Mouse (Mus musculus): ENCODE data around the gene Txnrd1. TPM values are rescaled to one million over a fixed set of nuclear protein-coding genes. Genes with fewer than 3 reads are reported as not detected.

Gene Txnrd1
- polyA plus RNA-seq, 1 experiment from 2014 or later = 150 TPM

DNA sequence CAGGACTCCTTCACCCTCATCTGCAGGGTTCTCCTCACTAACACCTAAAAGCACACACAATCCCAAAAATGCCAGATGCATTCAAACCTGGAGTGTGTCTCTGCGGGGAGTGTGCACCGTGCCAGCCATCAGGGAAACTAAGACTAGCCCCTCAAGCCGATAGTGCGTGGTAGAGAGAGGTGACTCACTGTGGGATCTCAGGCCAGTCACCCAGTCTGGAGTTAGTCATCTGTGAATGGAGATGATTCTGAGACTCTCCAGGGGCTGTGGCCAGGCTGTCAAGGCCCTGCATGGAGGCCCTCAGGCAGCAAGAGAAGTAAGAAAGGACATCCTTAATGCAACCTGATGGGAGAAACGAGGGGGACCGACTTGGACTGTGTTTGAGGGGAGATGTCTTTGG, 18.0 kb downstream of the Txnrd1 start:
- Histone ChIP-seq H3K4me3 (replicated peaks; ENCODE audit: low read depth, low read length) (no peak overlapping the region), H3K4me1 (ENCODE audit: control insufficient read depth, insufficient read depth, low read length) (no peaks in the 10 kb centered on the region), H3K4me2 (ENCODE audit: low read length) (no peak overlapping the region), H3K27me3 (ENCODE audit: control insufficient read depth, insufficient read depth, low read length) (no peaks in the 10 kb centered on the region), H3K36me3 (ENCODE audit: control insufficient read depth, insufficient read depth, low read length) (no peaks in the 10 kb centered on the region), H3K9ac (replicated peaks; ENCODE audit: low read length) (no peak overlapping the region), H3K27ac (replicated peaks; ENCODE audit: low read depth, low read length) (no peak overlapping the region), H3K9me3 (ENCODE audit: control insufficient read depth, low read length) (no peaks in the 10 kb centered on the region)
- DNase-seq = no peak
- ATAC-seq (ENCODE audit: low FRiP score, low TSS enrichment) = no peak
- 86% methylated on average over 6 of the region's 6 CpGs for WGBS

DNA sequence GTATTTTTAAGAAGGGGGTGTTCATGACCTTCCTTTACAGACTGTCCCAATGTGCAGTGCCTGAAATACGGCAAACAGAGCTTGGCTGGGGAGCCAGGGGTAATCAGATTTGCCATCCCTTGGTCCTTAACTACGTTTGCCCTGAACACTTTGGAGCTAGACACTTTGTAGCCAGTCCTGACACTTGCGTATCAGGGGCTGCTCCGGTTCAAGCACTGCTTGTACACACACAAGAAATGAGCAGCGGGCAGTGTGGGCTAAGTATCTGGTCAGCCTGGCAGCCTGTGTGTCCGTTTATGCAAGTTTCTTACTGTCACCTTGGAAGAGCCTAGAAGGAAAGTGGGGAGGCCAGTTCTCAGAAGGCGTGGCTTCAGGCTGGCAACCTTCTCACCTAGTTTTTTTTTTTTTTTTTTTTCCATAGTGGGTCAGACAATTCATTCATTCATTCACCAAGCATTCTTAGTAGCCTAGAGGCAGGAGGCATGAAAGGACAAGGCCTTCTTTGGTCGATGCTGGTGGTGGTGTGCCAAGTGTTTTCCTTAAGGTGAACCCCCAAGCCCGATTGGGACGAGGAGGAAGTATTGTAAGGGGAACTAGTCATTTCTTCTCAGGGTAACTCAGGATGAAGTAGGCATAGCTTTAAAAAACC, 24.4 kb downstream of the Txnrd1 start:
- Histone ChIP-seq H3K36me3 (ENCODE audit: control insufficient read depth, insufficient read depth, low read length) (no peaks in the 10 kb centered on the region), H3K4me1 (ENCODE audit: control insufficient read depth, insufficient read depth, low read length) (peaks cover 20% of the 10 kb centered on the region), H3K9ac (replicated peaks; ENCODE audit: low read length) (no peak overlapping the region), H3K4me3 (replicated peaks; ENCODE audit: low read depth, low read length) (peak overlapping the region; percentile 73; the same call in 1 of the 2 replicates), H3K4me2 (ENCODE audit: low read length) (peak overlapping the region; percentile 70), H3K27me3 (ENCODE audit: control insufficient read depth, insufficient read depth, low read length) (no peaks in the 10 kb centered on the region), H3K9me3 (ENCODE audit: control insufficient read depth, low read length) (no peaks in the 10 kb centered on the region), H3K27ac (replicated peaks; ENCODE audit: low read depth, low read length) (no peak overlapping the region)
- WGBS = 58% methylated on average over 10 of the region's 10 CpGs
- no peak for DNase-seq
- no peak for ATAC-seq (ENCODE audit: low FRiP score, low TSS enrichment)

DNA sequence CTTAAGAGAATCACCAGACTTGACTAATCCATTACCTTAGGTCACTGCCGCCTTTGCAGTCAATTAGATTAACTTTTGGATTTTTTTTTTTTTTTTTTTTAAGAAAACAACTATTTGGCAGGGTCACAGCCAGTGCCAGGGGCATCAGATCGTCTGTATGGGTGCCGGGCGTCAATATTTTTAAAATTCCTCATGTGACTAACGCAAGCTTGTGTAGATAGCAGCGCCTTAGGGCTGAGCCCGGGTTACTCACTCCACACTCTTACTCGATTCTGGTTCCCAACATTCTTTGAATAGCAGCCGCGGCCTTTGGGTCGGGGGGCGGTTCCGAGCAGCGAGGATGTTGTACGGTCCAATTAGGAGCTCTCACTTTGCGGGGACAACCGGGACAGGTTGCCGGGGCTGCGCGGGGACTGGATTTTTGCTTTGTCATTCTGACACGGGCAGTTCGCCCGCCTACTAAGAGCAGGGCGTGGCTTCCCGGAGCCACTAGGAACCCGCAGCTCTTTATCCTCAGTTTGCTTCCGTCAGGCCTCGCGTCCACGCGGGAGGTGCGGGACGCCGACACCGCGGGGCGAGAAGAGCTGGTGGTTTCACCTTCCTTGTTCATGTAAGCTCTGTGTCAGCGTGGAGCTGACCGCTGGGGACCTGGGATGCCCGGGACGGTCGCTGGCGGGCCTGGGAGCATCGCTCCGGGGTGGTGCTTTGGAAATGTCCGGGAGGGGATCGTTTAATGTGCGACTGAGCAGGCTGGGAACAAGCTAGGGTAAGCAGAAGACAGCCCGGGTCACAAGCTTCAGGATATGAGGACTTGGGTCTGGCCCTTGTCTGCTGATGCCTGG, 25.2 kb downstream of the Txnrd1 start:
- H3K4me1 ChIP-seq (ENCODE audit: control insufficient read depth, insufficient read depth, low read length) = peaks cover 26% of the 10 kb centered on the region
- H3K9ac ChIP-seq (replicated peaks; ENCODE audit: low read length) = peak overlapping the region; percentile 76
- peak overlapping the region; percentile 70 for H3K4me2 ChIP-seq (ENCODE audit: low read length)
- under 1% methylated on average over 49 of the region's 49 CpGs for WGBS
- H3K9me3 ChIP-seq (ENCODE audit: control insufficient read depth, low read length) = no peaks in the 10 kb centered on the region
- peak overlapping the region; percentile 73 for H3K4me3 ChIP-seq (replicated peaks; ENCODE audit: low read depth, low read length)
- peak overlapping the region; percentile 83 for H3K27ac ChIP-seq (replicated peaks; ENCODE audit: low read depth, low read length)
- ATAC-seq (ENCODE audit: low FRiP score, low TSS enrichment) (peak; percentile 83), DNase-seq (peak; percentile 92)
- H3K36me3 ChIP-seq (ENCODE audit: control insufficient read depth, insufficient read depth, low read length) = peaks cover 6% of the 10 kb centered on the region; the same call in 1 of the 2 replicates
- H3K27me3 ChIP-seq (ENCODE audit: control insufficient read depth, insufficient read depth, low read length) = no peaks in the 10 kb centered on the region

GRCm38 (mm10) chr10:82859533-82859915, 25.8 kb downstream of the Txnrd1 start:
- H3K4me3 ChIP-seq (replicated peaks; ENCODE audit: low read depth, low read length) = peak overlapping the region; percentile 73
- peak overlapping the region; percentile 76 for H3K9ac ChIP-seq (replicated peaks; ENCODE audit: low read length)
- no peaks in the 10 kb centered on the region for H3K9me3 ChIP-seq (ENCODE audit: control insufficient read depth, low read length)
- peak; percentile 71 for DNase-seq
- no peaks in the 10 kb centered on the region for H3K27me3 ChIP-seq (ENCODE audit: control insufficient read depth, insufficient read depth, low read length)
- WGBS = under 1% methylated on average over 8 of the region's 8 CpGs
- ATAC-seq (ENCODE audit: low FRiP score, low TSS enrichment) = peak; percentile 57
- peak overlapping the region; percentile 83 for H3K27ac ChIP-seq (replicated peaks; ENCODE audit: low read depth, low read length)
- peaks cover 12% of the 10 kb centered on the region for H3K36me3 ChIP-seq (ENCODE audit: control insufficient read depth, insufficient read depth, low read length)
- H3K4me2 ChIP-seq (ENCODE audit: low read length) = peak overlapping the region; percentile 70
- peaks cover 26% of the 10 kb centered on the region for H3K4me1 ChIP-seq (ENCODE audit: control insufficient read depth, insufficient read depth, low read length)

GRCm38 (mm10) chr10:82860181-82860928, 26.6 kb downstream of the Txnrd1 start:
- WGBS = 2% methylated on average over 49 of the region's 50 CpGs
- Histone ChIP-seq H3K4me3 (replicated peaks; ENCODE audit: low read depth, low read length) (peak overlapping the region; percentile 73), H3K9ac (replicated peaks; ENCODE audit: low read length) (peak overlapping the region; percentile 89), H3K9me3 (ENCODE audit: control insufficient read depth, low read length) (no peaks in the 10 kb centered on the region), H3K36me3 (ENCODE audit: control insufficient read depth, insufficient read depth, low read length) (peaks cover 15% of the 10 kb centered on the region), H3K4me1 (ENCODE audit: control insufficient read depth, insufficient read depth, low read length) (peaks cover 26% of the 10 kb centered on the region), H3K27ac (replicated peaks; ENCODE audit: low read depth, low read length) (peak overlapping the region; percentile 94), H3K27me3 (ENCODE audit: control insufficient read depth, insufficient read depth, low read length) (no peaks in the 10 kb centered on the region), H3K4me2 (ENCODE audit: low read length) (peak overlapping the region; percentile 70)
- peak; percentile 81 for DNase-seq
- peak; percentile 62 for ATAC-seq (ENCODE audit: low FRiP score, low TSS enrichment)

GRCm38 (mm10) chr10:82860929-82861315, 27.2 kb downstream of the Txnrd1 start:
- peak overlapping the region; percentile 89 for H3K9ac ChIP-seq (replicated peaks; ENCODE audit: low read length)
- ATAC-seq (ENCODE audit: low FRiP score, low TSS enrichment) (no peak), DNase-seq (peak; percentile 60)
- H3K36me3 ChIP-seq (ENCODE audit: control insufficient read depth, insufficient read depth, low read length) = peaks cover 15% of the 10 kb centered on the region
- peak overlapping the region; percentile 70 for H3K4me2 ChIP-seq (ENCODE audit: low read length)
- H3K4me3 ChIP-seq (replicated peaks; ENCODE audit: low read depth, low read length) = peak overlapping the region; percentile 73
- 3% methylated on average over 8 of the region's 8 CpGs for WGBS
- peak overlapping the region; percentile 94 for H3K27ac ChIP-seq (replicated peaks; ENCODE audit: low read depth, low read length)
- H3K4me1 ChIP-seq (ENCODE audit: control insufficient read depth, insufficient read depth, low read length) = peaks cover 26% of the 10 kb centered on the region
- H3K27me3 ChIP-seq (ENCODE audit: control insufficient read depth, insufficient read depth, low read length) = no peaks in the 10 kb centered on the region
- no peaks in the 10 kb centered on the region for H3K9me3 ChIP-seq (ENCODE audit: control insufficient read depth, low read length)

DNA sequence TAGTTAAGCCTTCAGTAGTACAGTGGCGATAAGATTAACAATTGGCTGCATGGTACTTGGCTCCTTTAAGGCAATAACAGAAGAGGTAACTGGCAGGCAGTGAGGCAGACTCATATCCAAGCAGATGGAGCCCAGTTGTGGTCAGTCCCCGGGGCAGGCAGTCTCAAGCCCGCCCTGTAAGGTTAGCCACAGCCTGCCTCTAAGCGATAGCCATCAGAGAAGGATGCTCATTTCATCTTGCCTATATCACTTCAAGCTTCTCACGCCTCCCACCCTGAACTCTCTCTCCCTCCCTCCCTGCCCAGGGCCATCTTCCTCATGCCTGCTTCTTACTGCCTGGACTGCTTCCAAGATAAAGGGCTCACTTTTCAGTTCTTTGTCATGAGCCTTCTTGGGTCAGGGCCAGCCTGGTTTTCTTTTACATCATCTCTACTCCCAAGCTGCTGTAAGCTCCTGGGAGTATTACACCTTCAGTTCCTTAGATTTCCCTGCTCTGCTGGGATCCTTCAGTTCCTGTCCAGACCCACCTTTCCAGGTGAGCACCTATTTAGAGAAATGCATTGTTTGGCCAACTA, 29.4 kb downstream of the Txnrd1 start:
- peaks cover 26% of the 10 kb centered on the region for H3K4me1 ChIP-seq (ENCODE audit: control insufficient read depth, insufficient read depth, low read length)
- H3K9ac ChIP-seq (replicated peaks; ENCODE audit: low read length) = no peak overlapping the region
- H3K36me3 ChIP-seq (ENCODE audit: control insufficient read depth, insufficient read depth, low read length) = peaks cover 18% of the 10 kb centered on the region
- H3K9me3 ChIP-seq (ENCODE audit: control insufficient read depth, low read length) = no peaks in the 10 kb centered on the region
- no peaks in the 10 kb centered on the region for H3K27me3 ChIP-seq (ENCODE audit: control insufficient read depth, insufficient read depth, low read length)
- peak; percentile 43 for DNase-seq
- ATAC-seq (ENCODE audit: low FRiP score, low TSS enrichment) = no peak
- WGBS = 82% methylated on average over 5 of the region's 5 CpGs
- no peak overlapping the region for H3K4me3 ChIP-seq (replicated peaks; ENCODE audit: low read depth, low read length)
- H3K4me2 ChIP-seq (ENCODE audit: low read length) = peak overlapping the region; percentile 8; the same call in 1 of the 2 replicates
- no peak overlapping the region for H3K27ac ChIP-seq (replicated peaks; ENCODE audit: low read depth, low read length)

DNA sequence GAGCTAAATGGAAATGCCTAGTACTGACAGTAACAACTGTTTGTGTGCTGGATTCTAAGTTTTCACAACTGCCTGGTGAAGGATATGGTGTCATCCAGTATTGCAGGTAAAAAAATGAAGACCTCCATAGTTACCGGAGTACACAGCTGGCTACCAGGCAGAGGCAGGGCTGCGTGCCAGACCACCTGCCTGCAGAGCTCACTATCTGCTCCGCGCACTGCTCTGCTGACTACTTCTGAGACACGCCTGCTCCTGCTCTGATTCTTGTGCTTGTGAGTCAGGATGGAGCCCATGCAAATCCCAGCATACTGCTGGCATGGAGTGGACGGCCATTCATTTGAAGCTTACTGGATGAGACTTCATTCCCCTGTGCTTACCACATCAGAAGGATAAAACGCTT, 30.1 kb downstream of the Txnrd1 start:
- H3K9ac ChIP-seq (replicated peaks; ENCODE audit: low read length) = no peak overlapping the region
- H3K9me3 ChIP-seq (ENCODE audit: control insufficient read depth, low read length) = no peaks in the 10 kb centered on the region
- 87% methylated on average over 7 of the region's 7 CpGs for WGBS
- peaks cover 20% of the 10 kb centered on the region for H3K36me3 ChIP-seq (ENCODE audit: control insufficient read depth, insufficient read depth, low read length)
- no peak overlapping the region for H3K4me2 ChIP-seq (ENCODE audit: low read length)
- H3K4me1 ChIP-seq (ENCODE audit: control insufficient read depth, insufficient read depth, low read length) = peaks cover 26% of the 10 kb centered on the region
- H3K4me3 ChIP-seq (replicated peaks; ENCODE audit: low read depth, low read length) = no peak overlapping the region
- no peaks in the 10 kb centered on the region for H3K27me3 ChIP-seq (ENCODE audit: control insufficient read depth, insufficient read depth, low read length)
- DNase-seq (no peak), ATAC-seq (ENCODE audit: low FRiP score, low TSS enrichment) (no peak)
- H3K27ac ChIP-seq (replicated peaks; ENCODE audit: low read depth, low read length) = no peak overlapping the region
